Mouse (Mus musculus) cortical plate, adult 2 months (tissue): ENCODE measurements at regions not wholly inside any gene's neighbourhood (a gene's known extent, or its start where the extent isn't known, plus 50 kb on each side); places are given as distances from the start of the nearest gene placed in this dataset.

Experiments
- CTCF ChIP-seq: fragments of 200-500 bp; IDR thresholded peaks from 2 replicates; pipeline ENCODE4 v1.5.1; 2011; ENCODE audit warnings: mild to moderate bottlenecking, control low read depth, low read length; ENCODE audit not compliant: insufficient read depth; ENCODE audit errors: extremely low read depth
- POLR2A ChIP-seq: fragments of 200-500 bp; IDR thresholded peaks from 2 replicates; pipeline ENCODE4 v1.6.1; 2011; ENCODE audit warnings: mild to moderate bottlenecking, low read length, control low read depth; ENCODE audit not compliant: insufficient read depth; ENCODE audit errors: extremely low read depth

DNA sequence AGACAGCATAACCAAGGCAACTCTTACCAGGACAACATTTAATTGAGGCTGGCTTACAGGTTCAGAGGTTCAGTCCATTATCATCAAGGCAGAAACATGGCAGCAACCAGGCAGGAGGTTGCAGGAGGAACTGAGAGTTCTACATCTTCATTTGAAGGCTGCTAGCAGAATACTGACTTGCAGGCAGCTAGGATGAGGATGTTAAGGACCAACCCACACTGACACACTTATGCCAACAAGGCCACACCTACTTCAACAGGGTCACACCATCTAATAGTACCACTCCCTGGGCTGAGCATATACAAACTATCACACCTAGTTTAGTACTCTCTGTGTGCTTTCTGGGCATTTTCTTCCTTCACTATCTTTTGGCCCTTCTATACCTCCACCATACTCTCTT lies 131.8 kb downstream of the Phf3 start:
- TF ChIP-seq POLR2A (no peak), CTCF (no peak)
